Mouse (Mus musculus): ENCODE measurements at regions not wholly inside any gene's neighbourhood (a gene's known extent, or its start where the extent isn't known, plus 50 kb on each side); places are given as distances from the start of the nearest gene placed in this dataset.

- Histone ChIP-seq H3K4me2 (replicated peaks) (no peak overlapping the region), H3K9ac (no peak overlapping the region), H3K4me1 (no peaks in the 10 kb centered on the region), H3K27me3 (replicated peaks) (no peaks in the 10 kb centered on the region), H3K27ac (no peak overlapping the region), H3K36me3 (no peaks in the 10 kb centered on the region), H3K4me3 (no peak overlapping the region), H3K9me3 (no peaks in the 10 kb centered on the region)
- ATAC-seq (ENCODE audit: low FRiP score, low read depth) = no peak
- 89% methylated on average over 4 of the region's 4 CpGs for WGBS
These were observed 2213.6 kb upstream of the Lrrc6 start for GRCm38 (mm10) chr15:68714337-68714736.

DNA sequence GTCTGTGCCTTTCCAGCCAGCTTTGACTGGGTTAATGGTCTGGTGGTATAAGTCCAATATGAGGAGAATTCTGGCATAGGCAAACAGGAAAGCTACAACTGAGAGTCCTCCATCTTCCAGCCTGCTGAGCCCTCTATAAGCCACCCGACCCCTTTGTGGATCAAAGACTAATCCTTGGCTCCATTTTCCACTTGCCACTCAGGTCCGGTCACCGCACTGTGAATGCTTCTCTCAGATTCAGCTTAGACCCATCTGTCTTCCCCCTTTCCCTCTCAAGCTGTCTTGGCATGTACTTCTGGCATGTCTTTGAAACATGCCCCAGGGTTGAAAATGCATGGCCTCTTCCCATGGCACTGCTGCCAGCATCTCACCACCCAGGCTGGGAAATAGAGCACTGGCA lies 2206.6 kb upstream of the Lrrc6 start:
- no peak for ATAC-seq (ENCODE audit: low FRiP score, low read depth)

DNA sequence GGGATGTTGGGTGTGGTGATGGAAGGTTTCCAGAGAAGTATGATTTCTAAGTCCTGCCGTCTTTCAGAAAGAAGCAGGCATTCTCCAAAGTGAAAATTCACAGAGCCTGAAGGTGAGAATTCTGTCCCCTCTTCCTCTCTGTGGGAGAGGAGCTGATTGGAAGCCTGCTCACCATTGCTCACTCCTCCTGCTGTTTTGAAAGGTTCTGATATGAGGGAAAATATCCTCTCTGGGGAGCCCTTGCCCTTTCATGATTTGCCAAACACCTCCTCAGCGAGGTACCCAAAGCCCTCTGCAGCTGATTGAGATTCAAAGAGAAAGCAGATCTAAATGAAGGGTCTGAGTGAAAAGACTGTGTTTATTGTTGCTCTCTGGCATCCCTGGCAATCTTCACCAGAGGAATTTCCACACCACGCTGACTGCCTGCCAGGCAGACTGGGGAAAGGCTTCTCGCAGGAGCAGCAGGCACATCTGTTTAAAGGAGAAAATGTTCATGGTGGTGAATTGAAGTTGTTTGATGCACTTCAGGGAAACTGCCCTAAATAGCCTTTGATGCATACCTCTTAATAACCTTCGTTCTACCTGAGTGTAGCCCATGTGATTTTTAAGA lies 2194.4 kb upstream of the Lrrc6 start:
- no peaks in the 10 kb centered on the region for H3K36me3 ChIP-seq
- no peaks in the 10 kb centered on the region for H3K4me1 ChIP-seq
- no peak overlapping the region for H3K9ac ChIP-seq
- no peaks in the 10 kb centered on the region for H3K9me3 ChIP-seq
- no peak overlapping the region for H3K4me2 ChIP-seq (replicated peaks)
- no peak for ATAC-seq (ENCODE audit: low FRiP score, low read depth)
- H3K27ac ChIP-seq = no peak overlapping the region
- 56% methylated on average over 5 of the region's 5 CpGs for WGBS
- H3K4me3 ChIP-seq = no peak overlapping the region
- H3K27me3 ChIP-seq (replicated peaks) = no peaks in the 10 kb centered on the region

More for the DNA sequence above, 2206.6 kb upstream of the Lrrc6 start:
- H3K4me1 ChIP-seq = no peaks in the 10 kb centered on the region
- WGBS = 87% methylated on average over 3 of the region's 3 CpGs
- no peaks in the 10 kb centered on the region for H3K9me3 ChIP-seq
- no peak overlapping the region for H3K4me3 ChIP-seq
- no peaks in the 10 kb centered on the region for H3K36me3 ChIP-seq
- no peak overlapping the region for H3K27ac ChIP-seq
- no peak overlapping the region for H3K4me2 ChIP-seq (replicated peaks)
- H3K9ac ChIP-seq = no peak overlapping the region
- H3K27me3 ChIP-seq (replicated peaks) = no peaks in the 10 kb centered on the region

DNA sequence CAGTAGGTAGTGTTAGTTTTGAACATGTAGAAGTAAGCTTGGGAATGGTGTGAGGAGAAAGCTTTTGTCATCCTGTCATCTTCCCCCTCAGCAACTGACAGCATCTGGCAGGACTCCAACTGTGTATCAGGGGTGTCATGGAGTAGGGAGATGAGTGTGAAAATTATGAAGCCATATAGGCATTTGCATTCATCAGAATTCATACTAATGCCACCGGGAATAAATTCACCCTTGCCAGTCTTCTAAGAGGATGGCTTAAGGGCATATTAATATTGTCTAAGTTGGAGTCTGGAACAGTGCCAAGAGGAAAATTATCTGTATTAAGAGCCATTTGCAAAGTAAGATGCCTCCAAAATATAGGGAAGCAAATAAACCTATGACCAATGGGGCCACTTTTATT lies 2166.8 kb upstream of the Lrrc6 start:
- Histone ChIP-seq H3K9ac (no peak overlapping the region), H3K9me3 (no peaks in the 10 kb centered on the region), H3K4me3 (no peak overlapping the region), H3K4me2 (replicated peaks) (no peak overlapping the region), H3K27ac (no peak overlapping the region), H3K36me3 (no peaks in the 10 kb centered on the region), H3K4me1 (no peaks in the 10 kb centered on the region), H3K27me3 (replicated peaks) (no peaks in the 10 kb centered on the region)
- WGBS = 71% methylated on average over 1 of the region's 1 CpGs
- no peak for ATAC-seq (ENCODE audit: low FRiP score, low read depth)

- H3K27me3 ChIP-seq (replicated peaks) = no peaks in the 10 kb centered on the region
- H3K36me3 ChIP-seq = no peaks in the 10 kb centered on the region
- no peaks in the 10 kb centered on the region for H3K9me3 ChIP-seq
- no peak overlapping the region for H3K9ac ChIP-seq
- no peak overlapping the region for H3K27ac ChIP-seq
- no peaks in the 10 kb centered on the region for H3K4me1 ChIP-seq
- H3K4me3 ChIP-seq = no peak overlapping the region
- no peak overlapping the region for H3K4me2 ChIP-seq (replicated peaks)
- ATAC-seq (ENCODE audit: low FRiP score, low read depth) = no peak
These were observed 2164.6 kb upstream of the Lrrc6 start for GRCm38 (mm10) chr15:68665331-68665730.

GRCm38 (mm10) chr15:68656722-68657121 lies 2156.0 kb upstream of the Lrrc6 start:
- 71% methylated on average over 6 of the region's 6 CpGs for WGBS
- Histone ChIP-seq H3K27me3 (replicated peaks) (no peaks in the 10 kb centered on the region), H3K4me3 (no peak overlapping the region), H3K9ac (no peak overlapping the region), H3K27ac (no peak overlapping the region), H3K4me2 (replicated peaks) (no peak overlapping the region), H3K9me3 (no peaks in the 10 kb centered on the region), H3K4me1 (no peaks in the 10 kb centered on the region), H3K36me3 (no peaks in the 10 kb centered on the region)
- ATAC-seq (ENCODE audit: low FRiP score, low read depth) = no peak

DNA sequence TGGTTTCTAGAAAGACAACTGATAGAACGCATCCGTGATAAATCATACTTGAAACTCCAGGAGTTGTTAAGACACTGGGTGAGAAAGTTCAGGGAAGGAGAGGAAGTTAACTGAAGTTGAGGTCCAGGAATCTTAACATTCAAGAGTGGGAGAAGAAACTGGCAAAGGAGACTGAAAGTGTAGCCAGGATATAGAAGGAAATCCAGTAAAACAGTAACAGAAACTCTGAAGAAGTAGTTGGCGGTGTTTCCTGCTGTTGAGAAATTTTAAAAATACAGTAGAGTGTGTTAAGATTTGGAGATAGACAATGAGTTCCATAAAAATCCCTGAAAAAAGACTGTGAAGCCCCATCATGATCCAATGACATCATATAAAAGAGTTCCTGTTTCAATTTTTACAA lies 2154.3 kb upstream of the Lrrc6 start:
- ATAC-seq (ENCODE audit: low FRiP score, low read depth) = no peak
- no peaks in the 10 kb centered on the region for H3K9me3 ChIP-seq
- no peaks in the 10 kb centered on the region for H3K36me3 ChIP-seq
- peaks cover 2% of the 10 kb centered on the region for H3K4me1 ChIP-seq
- H3K27ac ChIP-seq = no peak overlapping the region
- no peak overlapping the region for H3K4me3 ChIP-seq
- no peaks in the 10 kb centered on the region for H3K27me3 ChIP-seq (replicated peaks)
- no peak overlapping the region for H3K9ac ChIP-seq
- 93% methylated on average over 3 of the region's 3 CpGs for WGBS
- no peak overlapping the region for H3K4me2 ChIP-seq (replicated peaks)

DNA sequence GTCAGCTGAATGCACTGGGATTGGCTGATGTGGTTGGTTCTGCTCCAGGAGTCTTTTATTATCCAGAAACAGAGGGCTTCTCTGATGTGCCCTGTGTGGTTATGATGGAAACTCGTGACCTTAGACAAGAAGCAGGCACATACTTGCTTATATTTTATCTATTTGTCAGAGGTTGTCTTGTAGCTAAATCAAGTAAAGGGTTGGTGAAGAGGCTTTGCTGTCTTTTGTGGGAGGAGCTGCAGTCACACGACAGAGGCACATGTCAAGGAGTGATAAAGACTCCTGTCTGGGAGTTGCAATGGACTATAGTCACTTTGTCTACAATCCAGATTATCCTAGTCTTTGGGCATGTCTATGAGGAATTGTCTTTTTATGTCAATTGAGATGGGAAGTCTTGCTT lies 2149.9 kb upstream of the Lrrc6 start:
- peak; percentile 52 for ATAC-seq (ENCODE audit: low FRiP score, low read depth)
- H3K9ac ChIP-seq = no peak overlapping the region
- 44% methylated on average over 2 of the region's 2 CpGs for WGBS
- H3K4me2 ChIP-seq (replicated peaks) = no peak overlapping the region
- H3K27me3 ChIP-seq (replicated peaks) = no peaks in the 10 kb centered on the region
- H3K27ac ChIP-seq = no peak overlapping the region
- H3K4me1 ChIP-seq = peaks cover 6% of the 10 kb centered on the region
- no peaks in the 10 kb centered on the region for H3K36me3 ChIP-seq
- no peak overlapping the region for H3K4me3 ChIP-seq
- H3K9me3 ChIP-seq = no peaks in the 10 kb centered on the region

DNA sequence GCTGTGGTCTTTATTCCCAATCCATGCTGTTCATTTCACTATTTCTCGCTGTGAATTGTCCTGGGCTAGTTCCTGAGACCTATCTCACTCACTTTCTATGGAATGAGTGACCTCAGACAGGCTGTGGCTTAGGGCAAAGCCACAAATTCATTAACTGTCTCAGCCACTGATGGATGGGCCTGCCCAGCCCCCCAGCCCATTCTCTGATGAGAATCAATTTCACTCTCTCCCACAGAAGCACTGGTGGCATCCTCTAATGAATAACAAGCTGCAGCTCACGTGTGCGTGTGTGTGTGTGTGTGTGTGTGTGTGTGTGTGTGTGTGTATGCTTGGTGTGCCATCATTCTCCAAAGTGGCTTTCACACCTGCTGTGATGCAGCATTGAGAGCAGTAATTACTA lies 2149.3 kb upstream of the Lrrc6 start:
- Histone ChIP-seq H3K27ac (no peak overlapping the region), H3K9ac (no peak overlapping the region), H3K9me3 (no peaks in the 10 kb centered on the region), H3K36me3 (no peaks in the 10 kb centered on the region), H3K4me1 (peaks cover 6% of the 10 kb centered on the region), H3K4me3 (no peak overlapping the region), H3K4me2 (replicated peaks) (no peak overlapping the region), H3K27me3 (replicated peaks) (no peaks in the 10 kb centered on the region)
- ATAC-seq (ENCODE audit: low FRiP score, low read depth) = peak; percentile 81
- 23% methylated on average over 3 of the region's 3 CpGs for WGBS

- Histone ChIP-seq H3K27ac (no peak overlapping the region), H3K4me1 (peaks cover 6% of the 10 kb centered on the region), H3K9me3 (no peaks in the 10 kb centered on the region), H3K36me3 (no peaks in the 10 kb centered on the region), H3K27me3 (replicated peaks) (no peaks in the 10 kb centered on the region), H3K4me3 (no peak overlapping the region), H3K9ac (no peak overlapping the region), H3K4me2 (replicated peaks) (no peak overlapping the region)
- 67% methylated on average over 3 of the region's 3 CpGs for WGBS
- no peak for ATAC-seq (ENCODE audit: low FRiP score, low read depth)
These were observed 2146.2 kb upstream of the Lrrc6 start for GRCm38 (mm10) chr15:68646865-68647264.

GRCm38 (mm10) chr15:68644862-68645261 lies 2144.2 kb upstream of the Lrrc6 start:
- H3K4me2 ChIP-seq (replicated peaks) = no peak overlapping the region
- no peak for ATAC-seq (ENCODE audit: low FRiP score, low read depth)
- peaks cover 2% of the 10 kb centered on the region for H3K4me1 ChIP-seq
- H3K9ac ChIP-seq = no peak overlapping the region
- no peak overlapping the region for H3K4me3 ChIP-seq
- H3K9me3 ChIP-seq = no peaks in the 10 kb centered on the region
- no peak overlapping the region for H3K27ac ChIP-seq
- WGBS = 95% methylated on average over 1 of the region's 1 CpGs
- no peaks in the 10 kb centered on the region for H3K27me3 ChIP-seq (replicated peaks)
- H3K36me3 ChIP-seq = no peaks in the 10 kb centered on the region

- Histone ChIP-seq H3K27me3 (replicated peaks) (no peaks in the 10 kb centered on the region), H3K4me1 (no peaks in the 10 kb centered on the region), H3K9ac (no peak overlapping the region), H3K4me3 (no peak overlapping the region), H3K27ac (no peak overlapping the region), H3K36me3 (no peaks in the 10 kb centered on the region), H3K9me3 (no peaks in the 10 kb centered on the region), H3K4me2 (replicated peaks) (no peak overlapping the region)
- no peak for ATAC-seq (ENCODE audit: low FRiP score, low read depth)
These were observed 2134.9 kb upstream of the Lrrc6 start for GRCm38 (mm10) chr15:68635633-68636032.

- ATAC-seq (ENCODE audit: low FRiP score, low read depth) = no peak
- Histone ChIP-seq H3K4me1 (no peaks in the 10 kb centered on the region), H3K36me3 (no peaks in the 10 kb centered on the region), H3K27ac (no peak overlapping the region), H3K9me3 (no peaks in the 10 kb centered on the region), H3K4me2 (replicated peaks) (no peak overlapping the region), H3K27me3 (replicated peaks) (no peaks in the 10 kb centered on the region), H3K9ac (no peak overlapping the region), H3K4me3 (no peak overlapping the region)
- 66% methylated on average over 4 of the region's 4 CpGs for WGBS
These were observed 2126.3 kb upstream of the Lrrc6 start for GRCm38 (mm10) chr15:68626976-68627375.

Data from neural tube, embryonic 12.5 days (tissue).